Mouse (Mus musculus) hindbrain, embryonic 14.5 days (tissue): ENCODE results near the gene Depp1. TPM values are rescaled to one million over a fixed set of nuclear protein-coding genes. Genes with fewer than 3 reads are reported as not detected.

Experiments
- ATAC-seq: fragments of 200-750 bp; cut with Nextera tagmentation; 2 replicates; pipeline ENCODE4 v1.8.0; 2017; ENCODE audit warnings: moderate number of reproducible peaks, mild to moderate bottlenecking, moderate TSS enrichment, moderate library complexity; ENCODE audit not compliant: low FRiP score
- DNase-seq: peaks from one replicate; pipeline ENCODE4 v3.0.0-alpha.2; 2015; ENCODE audit warnings: low spot score
- H3K27ac ChIP-seq: fragments of 300-500 bp; sonication (generic); 2 replicates; pipeline ENCODE4 v1.5.1; 2014; ENCODE audit warnings: mild to moderate bottlenecking, moderate library complexity
- H3K27me3 ChIP-seq: fragments of 300-500 bp; sonication (generic); 2 replicates; pipeline ENCODE4 v1.6.1; 2014; ENCODE audit warnings: mild to moderate bottlenecking, low read length, mixed read lengths; ENCODE audit not compliant: control insufficient read depth, insufficient read depth
- H3K36me3 ChIP-seq: fragments of 300-500 bp; sonication (generic); replicated peaks from 2 replicates; pipeline ENCODE4 v1.6.1; 2014; ENCODE audit not compliant: control insufficient read depth, insufficient read depth
- H3K4me1 ChIP-seq: fragments of 300-500 bp; sonication (generic); replicated peaks from 2 replicates; pipeline ENCODE4 v1.6.1; 2014; ENCODE audit warnings: antibody characterized with exemption, low read length, mixed read lengths; ENCODE audit not compliant: control insufficient read depth, insufficient read depth
- H3K4me2 ChIP-seq: fragments of 300-500 bp; sonication (generic); replicated peaks from 2 replicates; pipeline ENCODE4 v1.6.1; 2014; ENCODE audit warnings: mild to moderate bottlenecking, moderate library complexity
- H3K4me3 ChIP-seq: fragments of 300-500 bp; sonication (generic); replicated peaks from 2 replicates; pipeline ENCODE4 v1.5.1; 2014; ENCODE audit warnings: mild to moderate bottlenecking, low read length
- H3K9ac ChIP-seq: fragments of 300-500 bp; sonication (generic); 2 replicates; pipeline ENCODE4 v1.6.1; 2014
- H3K9me3 ChIP-seq: fragments of 300-500 bp; sonication (generic); 2 replicates; pipeline ENCODE4 v1.6.1; 2016; ENCODE audit warnings: low read length; ENCODE audit not compliant: control insufficient read depth
- WGBS: fragments of 180-500 bp; shearing (Covaris S2); extraction: QIAGEN DNeasy Blood & Tissue Kit; methylation state at CpG from one replicate; pipeline ENCODE4 v1.1.7; 2014; 5-methylcytosine and 5-hydroxymethylcytosine counted together
- polyA plus RNA-seq: library from polyadenylated mRNA; unstranded; fragments of >200 nt; fragmentation: Nextera tagmentation; extraction: Ambion mirVana; gene quantifications from 2 replicates; pipeline ENCODE4 v1.2.1, GENCODE M21; 2014

Depp1 gene
- polyA plus RNA-seq, 1 experiment from 2014 or later = 8.7 TPM

DNA sequence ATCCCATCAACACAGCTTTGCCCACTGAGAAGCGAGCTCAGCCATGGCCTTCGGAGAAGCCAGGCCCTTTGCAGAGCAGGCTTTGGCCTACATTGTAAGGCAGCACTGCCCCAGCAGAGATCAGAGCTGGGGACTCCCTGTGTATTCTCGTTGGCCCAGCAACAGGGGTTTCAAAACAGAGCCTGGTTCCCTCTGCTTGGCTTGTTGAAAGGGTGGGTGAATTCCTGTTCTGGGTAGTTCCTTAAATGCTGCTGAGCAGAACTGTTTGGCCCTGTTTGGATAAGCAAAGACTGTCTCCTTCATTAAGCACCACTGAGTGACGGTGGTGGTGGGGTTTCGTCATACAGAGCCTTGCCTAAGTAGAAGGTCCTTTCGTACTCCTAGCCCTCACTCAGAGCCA lies 13.6 kb downstream of the Depp1 start:
- Histone ChIP-seq H3K27me3 (no peaks in the 10 kb centered on the region), H3K4me3 (no peak overlapping the region), H3K4me2 (no peak overlapping the region), H3K36me3 (no peaks in the 10 kb centered on the region), H3K9ac (no peak overlapping the region), H3K4me1 (peaks cover 16% of the 10 kb centered on the region), H3K9me3 (no peaks in the 10 kb centered on the region), H3K27ac (no peak overlapping the region)
- ATAC-seq = no peak
- WGBS = 82% methylated on average over 6 of the region's 6 CpGs
- DNase-seq = no peak

GRCm38 (mm10) chr6:116664830-116665229 lies 14.4 kb downstream of the Depp1 start:
- Histone ChIP-seq H3K9ac (no peak overlapping the region), H3K27me3 (no peaks in the 10 kb centered on the region), H3K4me2 (no peak overlapping the region), H3K4me1 (peaks cover 24% of the 10 kb centered on the region), H3K27ac (no peak overlapping the region), H3K4me3 (no peak overlapping the region), H3K9me3 (no peaks in the 10 kb centered on the region), H3K36me3 (no peaks in the 10 kb centered on the region)
- WGBS = 72% methylated on average over 3 of the region's 3 CpGs
- ATAC-seq = no peak
- no peak for DNase-seq

GRCm38 (mm10) chr6:116666085-116666750 lies 15.8 kb downstream of the Depp1 start:
- Histone ChIP-seq H3K27me3 (no peaks in the 10 kb centered on the region), H3K4me3 (no peak overlapping the region), H3K9me3 (no peaks in the 10 kb centered on the region), H3K27ac (no peak overlapping the region), H3K4me2 (no peak overlapping the region), H3K9ac (no peak overlapping the region), H3K36me3 (no peaks in the 10 kb centered on the region), H3K4me1 (peaks cover 38% of the 10 kb centered on the region)
- ATAC-seq (no peak), DNase-seq (no peak)
- WGBS = 53% methylated on average over 12 of the region's 12 CpGs

- 20% methylated on average over 3 of the region's 3 CpGs for WGBS
- Histone ChIP-seq H3K4me3 (no peak overlapping the region), H3K36me3 (no peaks in the 10 kb centered on the region), H3K27me3 (no peaks in the 10 kb centered on the region), H3K9me3 (no peaks in the 10 kb centered on the region), H3K27ac (peak overlapping the region; percentile 32), H3K4me2 (no peak overlapping the region), H3K4me1 (peaks cover 44% of the 10 kb centered on the region), H3K9ac (no peak overlapping the region)
- no peak for DNase-seq
- ATAC-seq = no peak
These were observed 16.5 kb downstream of the Depp1 start for GRCm38 (mm10) chr6:116666892-116667291.

DNA sequence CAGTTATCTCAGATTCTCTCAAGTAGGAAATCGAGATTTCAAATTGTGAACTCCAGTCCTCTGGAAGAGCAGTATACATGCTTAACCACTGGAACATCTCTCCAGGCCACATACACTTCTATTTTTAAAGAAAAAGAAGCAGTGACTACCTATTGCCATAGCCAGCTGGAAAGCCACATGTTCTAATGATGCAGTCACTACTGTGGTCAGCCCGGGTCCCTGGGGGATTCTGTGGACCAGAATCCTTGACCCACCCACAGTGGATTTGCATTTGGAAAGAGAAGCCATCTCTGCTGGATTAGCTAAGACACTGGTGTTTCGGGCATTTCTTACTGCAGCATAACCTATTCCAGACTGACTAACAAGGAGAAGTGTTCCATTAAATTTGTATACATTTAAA lies 17.0 kb downstream of the Depp1 start:
- 53% methylated on average over 3 of the region's 3 CpGs for WGBS
- Histone ChIP-seq H3K27me3 (no peaks in the 10 kb centered on the region), H3K9me3 (no peaks in the 10 kb centered on the region), H3K4me2 (no peak overlapping the region), H3K9ac (no peak overlapping the region), H3K27ac (peak overlapping the region; percentile 32), H3K4me3 (no peak overlapping the region), H3K4me1 (peaks cover 44% of the 10 kb centered on the region), H3K36me3 (no peaks in the 10 kb centered on the region)
- ATAC-seq (no peak), DNase-seq (no peak)

DNA sequence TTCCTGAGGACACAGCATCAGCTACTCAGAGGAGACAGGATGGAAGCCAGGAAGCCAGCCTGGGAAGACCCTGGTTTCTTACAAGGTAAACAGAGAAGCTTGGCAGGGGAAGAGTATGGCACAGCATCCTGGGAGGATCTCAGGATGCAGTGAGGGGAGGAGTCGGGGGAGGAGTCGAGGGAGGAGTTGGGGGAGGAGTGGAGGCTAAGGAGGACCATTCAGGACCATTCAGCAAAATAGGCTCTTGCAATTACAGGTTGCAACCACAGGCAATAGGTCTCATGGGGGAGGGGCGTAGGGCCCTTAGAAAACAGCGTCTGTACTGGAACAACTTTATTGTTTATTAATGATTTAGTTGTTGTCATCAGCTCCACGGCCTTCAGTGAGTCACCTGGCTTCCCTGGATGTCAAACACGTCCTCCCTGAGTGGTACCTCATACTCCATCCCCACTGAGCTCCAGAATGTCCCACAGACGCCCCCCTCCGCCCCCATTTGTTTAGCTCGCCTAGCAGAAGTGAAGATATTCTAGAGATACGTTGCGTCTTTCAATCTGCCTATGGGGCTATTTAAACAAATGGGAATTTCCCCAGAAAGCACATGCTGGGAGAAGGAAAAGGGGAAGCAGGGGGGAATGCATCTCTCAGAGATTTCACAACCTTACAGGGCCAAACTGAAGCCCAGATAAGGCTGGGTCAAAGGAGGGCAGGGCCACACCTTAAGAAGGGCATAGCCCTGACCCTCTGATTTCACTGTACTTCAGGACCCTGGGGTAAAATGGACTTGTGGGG lies 18.5 kb downstream of the Depp1 start:
- WGBS = 38% methylated on average over 11 of the region's 11 CpGs
- no peak overlapping the region for H3K4me2 ChIP-seq
- ATAC-seq = no peak
- no peak overlapping the region for H3K9ac ChIP-seq
- no peaks in the 10 kb centered on the region for H3K27me3 ChIP-seq
- H3K4me3 ChIP-seq = no peak overlapping the region
- peaks cover 51% of the 10 kb centered on the region for H3K4me1 ChIP-seq
- H3K36me3 ChIP-seq = no peaks in the 10 kb centered on the region
- no peak overlapping the region for H3K27ac ChIP-seq
- H3K9me3 ChIP-seq = no peaks in the 10 kb centered on the region
- DNase-seq = no peak

GRCm38 (mm10) chr6:116670144-116670543 lies 19.7 kb downstream of the Depp1 start:
- Histone ChIP-seq H3K4me3 (no peak overlapping the region), H3K4me1 (peaks cover 56% of the 10 kb centered on the region), H3K27me3 (no peaks in the 10 kb centered on the region), H3K9ac (0 out of 2 replicates have a peak overlapping the region, but pooled peaks have one; percentile 14), H3K27ac (peak overlapping the region; percentile 75), H3K36me3 (no peaks in the 10 kb centered on the region), H3K9me3 (no peaks in the 10 kb centered on the region), H3K4me2 (peak overlapping the region; percentile 96)
- DNase-seq = no peak
- WGBS = 18% methylated on average over 6 of the region's 6 CpGs
- ATAC-seq = peak; percentile 33; the same call in 1 of the 2 replicates

DNA sequence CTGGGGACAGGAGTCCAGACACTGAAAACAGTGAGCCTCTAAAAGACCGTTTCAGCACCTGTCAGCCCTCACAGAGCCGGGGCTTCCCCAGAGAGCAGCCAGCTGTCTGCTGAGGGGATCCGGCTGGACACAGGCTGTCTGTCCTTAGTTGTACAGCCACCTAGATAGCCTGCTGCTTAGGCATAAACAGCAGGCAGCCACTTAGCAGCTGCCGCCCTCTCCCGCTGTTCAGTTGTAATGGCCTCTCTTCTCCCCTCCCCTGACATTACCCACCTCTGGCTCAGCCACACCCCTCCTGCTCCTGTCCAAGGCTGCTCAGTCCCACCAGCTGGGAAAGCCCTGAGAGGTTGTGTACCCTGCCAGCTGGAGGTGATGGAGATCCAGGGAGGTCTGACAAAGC lies 20.6 kb downstream of the Depp1 start:
- H3K27me3 ChIP-seq = no peaks in the 10 kb centered on the region
- H3K9me3 ChIP-seq = no peaks in the 10 kb centered on the region
- peak overlapping the region; percentile 96 for H3K4me2 ChIP-seq
- ATAC-seq (peak; percentile 4; the same call in 1 of the 2 replicates), DNase-seq (no peak)
- 4% methylated on average over 5 of the region's 5 CpGs for whole genome bisulfite sequencing
- no peaks in the 10 kb centered on the region for H3K36me3 ChIP-seq
- H3K9ac ChIP-seq = 0 out of 2 replicates have a peak overlapping the region, but pooled peaks have one; percentile 7
- H3K27ac ChIP-seq = peak overlapping the region; percentile 75
- peaks cover 56% of the 10 kb centered on the region for H3K4me1 ChIP-seq
- H3K4me3 ChIP-seq = no peak overlapping the region

- peaks cover 54% of the 10 kb centered on the region for H3K4me1 ChIP-seq
- H3K27ac ChIP-seq = 0 out of 2 replicates have a peak overlapping the region, but pooled peaks have one; percentile 75
- DNase-seq (no peak), ATAC-seq (no peak)
- H3K9me3 ChIP-seq = no peaks in the 10 kb centered on the region
- no peak overlapping the region for H3K4me3 ChIP-seq
- no peaks in the 10 kb centered on the region for H3K36me3 ChIP-seq
- H3K9ac ChIP-seq = 0 out of 2 replicates have a peak overlapping the region, but pooled peaks have one; percentile 8
- H3K27me3 ChIP-seq = no peaks in the 10 kb centered on the region
- H3K4me2 ChIP-seq = peak overlapping the region; percentile 96
- 67% methylated on average over 4 of the region's 4 CpGs for WGBS
These were observed 21.4 kb downstream of the Depp1 start for GRCm38 (mm10) chr6:116671768-116672167.
